Mouse (Mus musculus) lung, postnatal 0 days (tissue): ENCODE measurements around the gene Nudt17.

Experiments
- CTCF ChIP-seq: IDR thresholded peaks from 2 replicates; pipeline ENCODE4 v1.5.1; 2016; ENCODE audit warnings: antibody characterized with exemption, mild to moderate bottlenecking
- EP300 ChIP-seq: IDR thresholded peaks from 2 replicates; pipeline ENCODE4 v1.6.1; 2016; ENCODE audit warnings: antibody characterized with exemption, mild to moderate bottlenecking, control low read depth

GRCm38 (mm10) chr3:96719173-96719572 lies 10.8 kb upstream of the Nudt17 start:
- peak; percentile 66 for TF ChIP-seq CTCF
- no peak for TF ChIP-seq EP300
